Mouse (Mus musculus) G1E (cell line): ENCODE data around the gene Gm12166.

Experiments
- CTCF ChIP-seq: IDR thresholded peaks from 2 replicates; pipeline ENCODE4 v1.5.1; 2012; ENCODE audit warnings: low read depth, low read length, inconsistent platforms, mixed read lengths
- POLR2AphosphoS5 ChIP-seq: IDR thresholded peaks from 2 replicates; pipeline ENCODE4 v1.6.1; 2012; ENCODE audit warnings: low read depth, low read length, inconsistent platforms; ENCODE audit not compliant: insufficient replicate concordance
- TAL1 ChIP-seq: conservative IDR thresholded peaks from 2 replicates; pipeline ENCODE4 v1.6.1; 2012; ENCODE audit warnings: low read depth, low read length, inconsistent platforms, mixed read lengths

DNA sequence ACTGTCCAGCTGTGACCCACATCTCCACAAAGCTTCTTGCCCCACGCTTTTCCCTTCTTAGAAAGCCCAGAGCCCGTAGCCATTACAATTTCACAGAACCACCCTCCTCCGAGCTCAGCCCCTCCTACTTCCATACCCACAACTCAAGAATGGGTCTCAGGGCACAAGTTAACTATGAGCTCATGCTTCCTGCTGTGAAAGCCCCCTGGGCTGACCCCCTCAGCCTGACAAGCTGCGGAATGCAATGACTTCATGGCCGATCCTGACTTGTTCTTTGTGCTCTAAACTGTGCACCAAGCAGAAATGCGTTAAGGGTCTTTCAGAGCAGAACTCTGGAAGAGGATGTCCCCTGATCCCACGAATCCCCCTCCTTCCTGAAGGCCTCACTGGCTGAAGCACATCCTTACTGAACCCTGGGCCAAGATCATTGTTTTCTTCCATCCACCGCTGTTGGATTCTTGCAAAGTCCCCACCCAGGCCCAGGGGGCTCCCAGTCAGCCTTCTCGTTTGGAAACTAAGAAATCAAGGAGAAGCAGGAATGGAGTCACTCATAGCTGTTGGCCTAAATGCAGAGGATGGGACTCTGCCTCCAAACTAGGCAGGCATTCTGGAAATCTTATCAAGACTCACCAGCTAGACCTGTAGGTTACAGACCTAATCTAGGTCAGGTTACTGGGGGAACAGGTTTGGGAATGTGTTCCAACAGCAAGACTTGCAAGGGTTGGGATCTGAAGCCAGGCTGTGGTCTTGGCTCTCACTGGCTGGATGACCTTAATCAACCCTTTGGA is 43.5 kb upstream of the Gm12166 start:
- TF ChIP-seq TAL1 = no peak
- TF ChIP-seq CTCF = no peak
- no peak for TF ChIP-seq POLR2AphosphoS5
